Mouse (Mus musculus): ENCODE data around the gene Ncstn. TPM values are rescaled to one million over a fixed set of nuclear protein-coding genes. Genes with fewer than 3 reads are reported as not detected.

The Ncstn gene
- total RNA-seq, 2 experiments from 2014 or later, result 39.5 to 43.8 TPM

DNA sequence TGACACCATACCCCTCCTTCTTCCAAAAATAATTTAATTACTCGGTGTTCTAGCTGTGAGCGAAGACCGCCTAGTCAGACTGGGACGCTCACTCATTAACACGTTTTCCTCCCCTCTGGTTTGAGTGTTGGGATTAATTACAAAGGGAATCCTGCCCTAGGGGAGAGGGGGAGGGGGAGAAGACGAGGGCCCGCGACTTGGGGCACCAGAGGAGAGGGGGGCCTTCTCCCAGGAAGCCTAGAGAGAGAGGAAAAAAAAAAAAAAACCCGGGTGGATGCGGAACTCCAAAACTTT lies 54.8 kb downstream of the Ncstn start:
- no peak for DNase-seq

GRCm38 (mm10) chr1:172027010-172027808 lies 55.4 kb downstream of the Ncstn start:
- DNase-seq, result peak; percentile 80 to 87

- DNase-seq, result peak in 1 of 2 experiments; percentile 27
Observed at GRCm38 (mm10) chr1:172026201-172026901, 56.2 kb downstream of the Ncstn start.

DNA sequence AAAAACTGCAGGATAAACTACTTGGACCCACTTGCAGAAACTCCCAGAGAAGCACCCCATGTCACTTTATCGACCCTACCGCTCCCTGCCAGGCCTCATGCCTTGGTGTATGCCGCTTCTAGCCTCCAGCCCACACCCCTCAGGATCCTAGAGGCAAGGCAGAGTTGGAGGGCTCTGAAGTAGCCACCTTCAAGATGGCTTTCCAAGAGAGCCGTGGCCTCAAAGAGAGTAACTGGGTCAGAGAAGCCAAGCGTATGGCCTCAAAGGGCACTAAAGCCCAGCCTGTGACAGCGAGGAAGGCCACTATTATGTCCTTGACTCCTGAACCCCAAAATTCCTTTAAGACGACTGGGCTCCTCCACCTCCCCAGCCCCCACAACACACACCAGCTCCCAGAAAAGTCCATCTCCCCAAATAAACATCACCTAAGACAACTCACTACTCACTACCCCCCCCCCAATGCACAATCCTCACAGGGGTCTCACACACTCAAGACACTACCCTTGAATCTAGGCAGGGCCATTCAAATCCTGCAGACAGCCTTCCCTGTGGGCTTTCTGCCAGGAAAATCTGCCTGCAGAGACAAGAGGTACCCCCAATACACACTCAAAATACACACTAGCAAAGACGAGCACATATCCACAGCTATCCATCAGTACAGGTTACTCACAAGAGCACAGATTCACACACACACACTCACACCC lies 57.2 kb downstream of the Ncstn start:
- DNase-seq, result no peak

DNA sequence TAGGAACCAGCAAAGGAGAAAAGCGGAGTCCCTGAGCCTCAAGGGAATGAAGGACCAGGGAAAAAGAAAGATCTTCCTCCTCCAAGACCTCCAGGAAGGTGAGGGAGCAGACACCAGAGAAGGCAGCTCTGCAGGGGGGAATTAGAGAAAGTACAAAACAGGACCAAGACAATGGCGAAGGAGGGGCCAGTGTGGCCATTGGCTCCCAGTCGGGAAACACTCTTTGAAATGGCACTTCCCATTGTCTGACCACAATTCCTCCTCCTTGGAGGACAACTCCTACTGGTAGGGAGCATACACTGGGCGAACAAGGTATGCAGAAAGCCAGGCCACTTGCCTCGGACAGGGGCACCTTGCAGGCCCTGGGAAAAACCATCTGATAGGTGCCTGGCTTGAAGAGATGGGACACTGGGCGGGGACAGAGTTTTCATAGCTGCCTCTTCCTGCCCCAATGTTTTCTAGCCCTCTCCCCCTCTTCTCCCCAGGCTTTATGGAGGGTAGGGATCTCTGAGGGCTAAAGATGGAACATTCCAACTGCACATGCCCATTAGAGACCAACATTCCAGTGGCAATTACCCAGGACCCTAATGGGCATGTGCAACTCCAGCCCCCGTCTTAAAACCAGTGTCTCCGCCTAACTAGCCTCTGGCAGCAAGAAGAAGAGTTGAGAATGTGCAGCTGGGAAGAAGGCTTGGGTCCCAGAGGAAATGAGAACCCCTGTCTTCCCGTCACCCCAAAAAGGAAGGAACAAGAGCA lies 58.3 kb downstream of the Ncstn start:
- no peak for DNase-seq

DNA sequence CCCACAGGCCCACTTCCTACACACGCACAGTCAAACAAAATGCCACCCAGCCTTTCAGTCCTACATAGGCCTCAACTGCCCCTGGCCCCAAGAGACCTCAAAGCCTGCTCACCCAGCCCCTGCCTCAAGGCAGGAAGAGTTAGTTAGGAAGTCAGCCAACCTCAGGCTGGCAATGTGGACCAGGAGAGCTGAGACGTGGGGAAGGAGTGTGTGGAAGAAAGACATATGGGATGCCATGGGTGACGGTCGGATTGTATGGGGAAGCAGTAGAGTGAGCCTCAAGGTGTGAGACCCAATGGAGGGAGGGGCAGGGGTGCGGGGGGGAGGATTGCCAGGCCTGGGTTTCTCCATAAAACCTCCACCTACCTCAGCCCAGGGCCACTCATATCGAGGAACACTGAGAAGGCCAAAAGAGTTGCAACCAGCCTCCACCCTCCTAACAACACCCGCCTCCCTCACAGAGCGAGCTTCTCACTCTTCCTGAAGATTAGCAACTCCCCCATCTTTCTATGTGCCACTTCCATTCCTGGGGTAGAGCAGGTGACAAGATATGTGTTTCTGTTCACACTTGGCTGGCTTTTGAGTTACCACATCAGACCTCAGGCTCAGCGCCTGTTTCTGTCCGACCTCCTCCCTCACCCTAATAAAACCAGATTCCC lies 62.6 kb downstream of the Ncstn start:
- no peak for DNase-seq

- no peak for DNase-seq
Observed at GRCm38 (mm10) chr1:172019339-172019738, 63.3 kb downstream of the Ncstn start.

GRCm38 (mm10) chr1:172018336-172019311 lies 64.0 kb downstream of the Ncstn start:
- DNase-seq, result no peak

DNA sequence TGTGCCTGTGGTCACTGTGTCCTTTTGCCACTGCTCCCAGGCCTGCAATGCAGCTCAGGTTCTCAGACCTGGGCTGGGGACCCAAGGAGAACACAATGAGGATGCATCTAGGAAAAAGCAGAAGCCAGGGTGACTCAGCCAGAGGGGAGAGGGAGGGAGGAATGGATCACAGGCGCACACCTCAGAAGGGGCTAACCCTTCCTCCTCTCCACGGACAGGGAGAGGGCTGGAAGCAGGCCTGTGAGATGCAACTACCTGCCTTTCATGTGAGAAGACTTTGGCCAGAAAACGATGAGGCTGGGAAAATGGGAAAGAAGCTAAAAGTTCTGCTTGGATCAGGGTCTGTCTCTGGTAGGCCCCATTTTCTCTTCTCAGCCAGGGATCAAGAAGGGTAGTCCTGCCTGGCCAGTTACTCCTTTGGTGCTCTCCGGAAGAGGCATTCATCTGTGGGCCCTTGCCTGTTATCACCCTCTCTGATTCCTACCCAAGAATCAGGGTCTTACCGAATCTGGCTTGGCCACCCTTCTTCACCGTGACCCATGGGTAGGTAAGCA lies 65.0 kb downstream of the Ncstn start:
- no peak for DNase-seq

- no peak for DNase-seq
Observed at GRCm38 (mm10) chr1:172016660-172017516, 65.7 kb downstream of the Ncstn start.

- no peak for DNase-seq
Observed at GRCm38 (mm10) chr1:172016031-172016430, 66.6 kb downstream of the Ncstn start.

Other genes with a start within 250 kb of the Ncstn start
- gene Cd84, start 243.1 kb downstream of the Ncstn start, total RNA-seq (2021), result 1 to 10 TPM; 1.5 to 2.5 TPM
- gene Gm10521, start 187.1 kb downstream of the Ncstn start, total RNA-seq (2021), result under 1 TPM in 1 of 2 experiments, not detected in 1; 0.36 TPM
- 1 to 10 TPM in 1 of 2 experiments, under 1 TPM in 1; 0.10 to 1.3 TPM for gene Slamf6, start 165.3 kb downstream of the Ncstn start, total RNA-seq (2021)
- under 1 TPM; 0.77 to 0.95 TPM for gene Vangl2, start 54.4 kb downstream of the Ncstn start, total RNA-seq (2021)
- not detected for gene Nhlh1, start 25.2 kb downstream of the Ncstn start, total RNA-seq (2021)
- 100 to 1,000 TPM; 106 to 108 TPM for gene Copa, start 266 bp downstream of the Ncstn start, total RNA-seq (2021)
- 100 to 1,000 TPM; 116 to 143 TPM for gene Pex19, start 44.0 kb upstream of the Ncstn start, total RNA-seq (2021)
- 100 to 1,000 TPM; 110 to 119 TPM for gene Dcaf8, start 65.3 kb upstream of the Ncstn start, total RNA-seq (2021)
- 10 to 100 TPM; 57.4 to 69.9 TPM for gene Pea15a, start 124.0 kb upstream of the Ncstn start, total RNA-seq (2021)
- gene Casq1, start 137.1 kb upstream of the Ncstn start, total RNA-seq (2021), result 1 to 10 TPM; 2.2 to 2.7 TPM
- not detected for gene Atp1a4, start 175.6 kb upstream of the Ncstn start, total RNA-seq (2021)
- gene Igsf8, start 178.8 kb upstream of the Ncstn start, total RNA-seq (2021), result 10 to 100 TPM in 1 of 2 experiments, 1 to 10 TPM in 1; 9.8 to 10.1 TPM
- 100 to 1,000 TPM; 496 to 511 TPM for gene Atp1a2, start 215.3 kb upstream of the Ncstn start, total RNA-seq (2021)
- gene Kcnj9, start 246.5 kb upstream of the Ncstn start, total RNA-seq (2021), result not detected